Mouse (Mus musculus) midbrain, embryonic 15.5 days (tissue): Measurements from ENCODE around the gene Eci1. TPM values are rescaled to one million over a fixed set of nuclear protein-coding genes. Genes with fewer than 3 reads are reported as not detected.

ENCODE experiments used
- polyA plus RNA-seq: library from polyadenylated mRNA; unstranded; fragments of >200 nt; fragmentation: Nextera tagmentation; extraction: Ambion mirVana; gene quantifications from 2 replicates; pipeline ENCODE4 v1.2.1, GENCODE M21; 2015

Eci1 gene
- polyA plus RNA-seq, 1 experiment from 2014 or later, result 36.4 TPM

Other genes with a start within 250 kb of the Eci1 start
- 28.7 and 30.7 TPM in 2 replicates for gene Tbc1d24, start 221.1 kb upstream of the Eci1 start, polyA plus RNA-seq
- 5.1 and 5.4 TPM in 2 replicates for gene Ntn3, start 217.1 kb upstream of the Eci1 start, polyA plus RNA-seq
- gene Tedc2, start 205.8 kb upstream of the Eci1 start, polyA plus RNA-seq, result 12.1 and 12.5 TPM in 2 replicates
- gene Ccnf, start 175.2 kb upstream of the Eci1 start, polyA plus RNA-seq, result 13.9 and 15.1 TPM in 2 replicates
- 0.41 and 0.65 TPM in 2 replicates for gene Abca17, start 75.6 kb upstream of the Eci1 start, polyA plus RNA-seq
- gene Abca3, start 74.7 kb upstream of the Eci1 start, polyA plus RNA-seq, result 32.4 and 34.6 TPM in 2 replicates
- 364 and 368 TPM in 2 replicates for gene Rnps1, start 12.1 kb upstream of the Eci1 start, polyA plus RNA-seq
- gene Dnase1l2, start 16.5 kb downstream of the Eci1 start, polyA plus RNA-seq, result 7.3 and 9.6 TPM in 2 replicates
- gene E4f1, start 43.7 kb downstream of the Eci1 start, polyA plus RNA-seq, result 53.1 and 55.6 TPM in 2 replicates
- gene Pgp, start 43.8 kb downstream of the Eci1 start, polyA plus RNA-seq, result 63.7 and 67.1 TPM in 2 replicates
- 0.23 and 0.28 TPM in 2 replicates for gene Bricd5, start 47.2 kb downstream of the Eci1 start, polyA plus RNA-seq
- 40.6 and 43.7 TPM in 2 replicates for gene Mlst8, start 52.4 kb downstream of the Eci1 start, polyA plus RNA-seq
- 50.3 and 52.9 TPM in 2 replicates for gene Caskin1, start 62.0 kb downstream of the Eci1 start, polyA plus RNA-seq
- 108 and 112 TPM in 2 replicates for gene Traf7, start 101.3 kb downstream of the Eci1 start, polyA plus RNA-seq
- gene Rab26, start 107.6 kb downstream of the Eci1 start, polyA plus RNA-seq, result 8.4 and 8.8 TPM in 2 replicates
- gene Pkd1, start 123.2 kb downstream of the Eci1 start, polyA plus RNA-seq, result 29.0 and 29.8 TPM in 2 replicates
- gene Tsc2, start 206.0 kb downstream of the Eci1 start, polyA plus RNA-seq, result 83.8 and 89.6 TPM in 2 replicates
- 10.0 and 11.0 TPM in 2 replicates for gene Nthl1, start 206.0 kb downstream of the Eci1 start, polyA plus RNA-seq
- 45.3 and 52.6 TPM in 2 replicates for gene Slc9a3r2, start 223.7 kb downstream of the Eci1 start, polyA plus RNA-seq
- 0.38 and 0.66 TPM in 2 replicates for gene Npw, start 231.8 kb downstream of the Eci1 start, polyA plus RNA-seq
- 21.9 and 22.9 TPM in 2 replicates for gene Zfp598, start 243.0 kb downstream of the Eci1 start, polyA plus RNA-seq